Mouse (Mus musculus) adrenal gland, postnatal 10 days (tissue): ENCODE data around the gene Tmem9. TPM values are rescaled to one million over a fixed set of nuclear protein-coding genes. Genes with fewer than 3 reads are reported as not detected.

ENCODE experiments used
- DNase-seq: peaks from one replicate; pipeline ENCODE4 v3.0.0; 2021; ENCODE audit warnings: mixed read lengths
- long read RNA-seq, 2 experiments: library from polyadenylated mRNA; stranded (forward); transcript quantifications; one replicate each; pipeline ENCODE4 v2.0.0; 2021
- total RNA-seq, 2 experiments: library from RNA; stranded (reverse); gene quantifications; 2 replicates each; pipeline ENCODE4 v1.2.3; 2021

Tmem9 gene
- total RNA-seq, result 10 to 100 TPM; 38.2 to 40.0 TPM
- long read RNA-seq, experiment 1, transcript Tmem9-201 (6 exons, 1,806 nt), result major isoform, 72 of 93 reads
- long read RNA-seq, experiment 1, partial matches to known transcripts, result 13 of 93 reads
- long read RNA-seq, experiment 1, other reads (novel, unspliced or antisense), result 6 of 93 reads
- long read RNA-seq, experiment 2, transcript Tmem9-201 (6 exons, 1,806 nt), result major isoform, 44 of 50 reads
- long read RNA-seq, experiment 2, partial matches to known transcripts, result 1 of 50 reads
- long read RNA-seq, experiment 2, other reads (novel, unspliced or antisense), result 3 of 50 reads

- peak; percentile 88 for DNase-seq
These were observed at the start of gene Tmem9 for GRCm38 (mm10) chr1:136007211-136008158. TSS of gene Tmem9 (plus strand) at chr1:136008150.

GRCm38 (mm10) chr1:135958483-135958882, 49.5 kb upstream of the Tmem9 start:
- DNase-seq, result no peak

GRCm38 (mm10) chr1:135963177-135963576, 44.8 kb upstream of the Tmem9 start:
- no peak for DNase-seq

GRCm38 (mm10) chr1:135964561-135964960, 43.4 kb upstream of the Tmem9 start:
- DNase-seq, result no peak

- no peak for DNase-seq
These were observed 40.2 kb upstream of the Tmem9 start for GRCm38 (mm10) chr1:135967739-135968138.

- no peak for DNase-seq
These were observed 37.5 kb upstream of the Tmem9 start for GRCm38 (mm10) chr1:135970486-135970885.

- DNase-seq, result no peak
These were observed 35.4 kb upstream of the Tmem9 start for GRCm38 (mm10) chr1:135972576-135972975.

GRCm38 (mm10) chr1:135984105-135984504, 23.8 kb upstream of the Tmem9 start:
- no peak for DNase-seq

- no peak for DNase-seq
These were observed 18.1 kb upstream of the Tmem9 start for GRCm38 (mm10) chr1:135989876-135990275.

GRCm38 (mm10) chr1:135993470-135993869, 14.5 kb upstream of the Tmem9 start:
- DNase-seq, result no peak

GRCm38 (mm10) chr1:135997537-135997936, 10.4 kb upstream of the Tmem9 start:
- DNase-seq, result no peak

- no peak for DNase-seq
These were observed 8.1 kb upstream of the Tmem9 start for GRCm38 (mm10) chr1:135999720-136000287.

GRCm38 (mm10) chr1:136001438-136001837, 6.5 kb upstream of the Tmem9 start:
- DNase-seq, result no peak

- DNase-seq, result no peak
These were observed 1.6 kb upstream of the Tmem9 start, which contains the start of gene Igfn1 for GRCm38 (mm10) chr1:136006292-136006748. TSS of gene Igfn1 (minus strand) at chr1:136006342.

- DNase-seq, result no peak
These were observed 196 bp downstream of the Tmem9 start for GRCm38 (mm10) chr1:136008159-136008533.

GRCm38 (mm10) chr1:136010247-136010646, 2.3 kb downstream of the Tmem9 start:
- DNase-seq, result no peak

- DNase-seq, result no peak
These were observed 5.6 kb downstream of the Tmem9 start for GRCm38 (mm10) chr1:136013513-136013912.

- no peak for DNase-seq
These were observed 7.0 kb downstream of the Tmem9 start for GRCm38 (mm10) chr1:136014796-136015502.

GRCm38 (mm10) chr1:136017307-136017706, 9.4 kb downstream of the Tmem9 start:
- DNase-seq, result no peak

- peak; percentile 94 for DNase-seq
These were observed 10.0 kb downstream of the Tmem9 start for GRCm38 (mm10) chr1:136017907-136018313.

GRCm38 (mm10) chr1:136018390-136019189, 10.6 kb downstream of the Tmem9 start:
- peak; percentile 32 for DNase-seq
